12 mouse cellular contexts compared by ENCODE assay signal in genomic region chr10:46045474-46046093, GRCm38 (mm10).
DNase-seq lines count a peak whose midpoint lies in the region; ATAC-seq and TF ChIP-seq lines count a peak whose summit lies in the region.
"Had no signal": no experiment of that assay in that cellular context is flagged by ENCODE, and none has a peak within 500 bp of the region (broad histone marks: within the 10 kb centered on the region; RNA-seq: fewer than 3 reads in every experiment).

No protein-coding gene starts in this region.

- peaks cover 15% of the 10 kb centered on the region for H3K4me1 ChIP-seq in forebrain, embryonic 12.5 days
- peaks cover 26% of the 10 kb centered on the region; the same call in 1 of the 2 replicates for H3K4me1 ChIP-seq in midbrain, embryonic 14.5 days (ENCODE audit: control insufficient read depth, insufficient read depth, low read length)
- no peaks in the 10 kb centered on the region for H3K4me1 ChIP-seq in intestine, embryonic 16.5 days (ENCODE audit: control insufficient read depth, insufficient read depth, low read length)
- no peaks in the 10 kb centered on the region for H3K4me1 ChIP-seq in heart, adult 2 months (ENCODE audit: control insufficient read depth, insufficient read depth, low read length)
- H3K4me1 ChIP-seq: limb, embryonic 13.5 days had no signal

- no peaks in the 10 kb centered on the region for H3K27me3 ChIP-seq in forebrain, embryonic 12.5 days
- H3K27me3 ChIP-seq in midbrain, embryonic 14.5 days (ENCODE audit: control insufficient read depth, insufficient read depth, low read length) = no peaks in the 10 kb centered on the region
- H3K27me3 ChIP-seq in intestine, embryonic 16.5 days (replicated peaks; ENCODE audit: control insufficient read depth, insufficient read depth, low read length) = no peaks in the 10 kb centered on the region
- H3K27me3 ChIP-seq in heart, adult 2 months (ENCODE audit: control insufficient read depth, insufficient read depth, low read length) = no peaks in the 10 kb centered on the region
- H3K27me3 ChIP-seq: limb, embryonic 13.5 days had no signal

- 25% methylated on average over 6 of the region's 6 CpGs for WGBS in forebrain, embryonic 12.5 days
- WGBS in midbrain, embryonic 14.5 days = 5% methylated on average over 6 of the region's 6 CpGs
- WGBS in intestine, embryonic 16.5 days = 63% methylated on average over 6 of the region's 6 CpGs
- WGBS in heart, adult 2 months = 66% methylated on average over 6 of the region's 6 CpGs

- no peaks in the 10 kb centered on the region for H3K36me3 ChIP-seq in forebrain, embryonic 12.5 days (replicated peaks)
- H3K36me3 ChIP-seq in midbrain, embryonic 14.5 days (ENCODE audit: control insufficient read depth, insufficient read depth, low read length) = no peaks in the 10 kb centered on the region
- H3K36me3 ChIP-seq in intestine, embryonic 16.5 days (ENCODE audit: control insufficient read depth, insufficient read depth, low read length) = no peaks in the 10 kb centered on the region
- no peaks in the 10 kb centered on the region for H3K36me3 ChIP-seq in heart, adult 2 months (ENCODE audit: control insufficient read depth, insufficient read depth, low read length)
- H3K36me3 ChIP-seq: limb, embryonic 13.5 days had no signal

- no peak overlapping the region for H3K4me3 ChIP-seq in forebrain, embryonic 12.5 days (replicated peaks)
- H3K4me3 ChIP-seq in layer of hippocampus, adult 2 months = no peak overlapping the region
- H3K4me3 ChIP-seq in midbrain, embryonic 14.5 days (replicated peaks; ENCODE audit: low read depth, low read length) = no peak overlapping the region
- H3K4me3 ChIP-seq in intestine, embryonic 16.5 days (ENCODE audit: low read length) = no peak overlapping the region
- H3K4me3 ChIP-seq in heart, adult 2 months = no peak overlapping the region
- H3K4me3 ChIP-seq: gastrocnemius, adult 2 months; limb, embryonic 13.5 days had no signal

- no peak for TF ChIP-seq CTCF in layer of hippocampus, adult 2 months (conservative IDR thresholded peaks at IDR 0.05)
- TF ChIP-seq CTCF in heart, adult 2 months (IDR thresholded peaks at IDR 0.05) = no peak

- H3K9me3 ChIP-seq in forebrain, embryonic 12.5 days = no peaks in the 10 kb centered on the region
- no peaks in the 10 kb centered on the region for H3K9me3 ChIP-seq in midbrain, embryonic 14.5 days (ENCODE audit: control insufficient read depth, low read length)
- H3K9me3 ChIP-seq in intestine, embryonic 16.5 days (ENCODE audit: control insufficient read depth, low read length) = no peaks in the 10 kb centered on the region
- H3K9me3 ChIP-seq: limb, embryonic 13.5 days had no signal

- no peaks in the 10 kb centered on the region for H3K79me2 ChIP-seq in heart, adult 2 months (replicated peaks; ENCODE audit: control insufficient read depth, insufficient read depth, low read length)

- TF ChIP-seq POLR2A in heart, adult 2 months (IDR thresholded peaks at IDR 0.05; ENCODE audit: insufficient read depth, low read depth, low read length) = no peak

- peak; percentile 44; the same call in 1 of the 2 replicates for ATAC-seq in forebrain, embryonic 12.5 days (ENCODE audit: low FRiP score)
- no peak for ATAC-seq in midbrain, embryonic 14.5 days (ENCODE audit: low FRiP score, low TSS enrichment)
- ATAC-seq in intestine, embryonic 16.5 days = no peak

- DNase-seq in Muller cell, postnatal 12 days (ENCODE audit: inconsistent ontology term) = peak; percentile 71
- peak; percentile 42 to 50 for DNase-seq in layer of hippocampus, adult 2 months (ENCODE audit: low spot score in 2 of 2)
- peak; percentile 47 for DNase-seq in midbrain, embryonic 14.5 days
- no peak for DNase-seq in thymus, postnatal 4 days
- DNase-seq in heart, adult 11 months = no peak
- DNase-seq in heart, adult 2 months = no peak
- DNase-seq: adrenal gland, postnatal 10 days; gastrocnemius, adult 2 months had no signal

- intact Hi-C loops in heart, adult 2 months (cut with DNase I) = no loop called here

- TF ChIP-seq EP300 in heart, adult 2 months (IDR thresholded peaks at IDR 0.05; ENCODE audit: insufficient read depth, low read depth, low read length) = no peak

- H3K4me2 ChIP-seq in forebrain, embryonic 12.5 days = no peak overlapping the region
- no peak overlapping the region for H3K4me2 ChIP-seq in midbrain, embryonic 14.5 days (ENCODE audit: low read length)
- H3K4me2 ChIP-seq in intestine, embryonic 16.5 days (ENCODE audit: low read depth, low read length) = no peak overlapping the region
- H3K4me2 ChIP-seq: limb, embryonic 13.5 days had no signal

- H3K9ac ChIP-seq in forebrain, embryonic 12.5 days = no peak overlapping the region
- H3K9ac ChIP-seq in midbrain, embryonic 14.5 days (replicated peaks; ENCODE audit: low read length) = no peak overlapping the region
- H3K9ac ChIP-seq in intestine, embryonic 16.5 days (ENCODE audit: low read depth, low read length) = no peak overlapping the region
- no peak overlapping the region for H3K9ac ChIP-seq in heart, adult 2 months (ENCODE audit: low read depth, low read length)
- H3K9ac ChIP-seq: limb, embryonic 13.5 days had no signal

- H3K27ac ChIP-seq in forebrain, embryonic 12.5 days = no peak overlapping the region
- peak overlapping the region; percentile 86 for H3K27ac ChIP-seq in layer of hippocampus, adult 2 months
- H3K27ac ChIP-seq in midbrain, embryonic 14.5 days (replicated peaks; ENCODE audit: low read depth, low read length) = no peak overlapping the region
- no peak overlapping the region for H3K27ac ChIP-seq in intestine, embryonic 16.5 days (ENCODE audit: low read length)
- H3K27ac ChIP-seq in heart, adult 2 months = no peak overlapping the region
- H3K27ac ChIP-seq: gastrocnemius, adult 2 months; limb, embryonic 13.5 days; macrophage had no signal

Comparison
In these comparisons a context has a peak if more than half of its experiments do, and no peak if none do; other contexts are left out.
1. DNase-seq: peak in Muller cell, postnatal 12 days (single experiment), layer of hippocampus, adult 2 months (2 of 2) and midbrain, embryonic 14.5 days (single experiment); none in thymus, postnatal 4 days (single experiment), heart, adult 11 months (single experiment) and heart, adult 2 months (0 of 2).